In genomic region chr9:42503709-42504108, GRCm38 (mm10) we compare ENCODE assay signal across 26 mouse cellular contexts.
"Had no signal": no experiment of that assay in that cellular context is flagged by ENCODE, and none has a peak within 500 bp of the region (broad histone marks: within the 10 kb centered on the region; RNA-seq: fewer than 3 reads in every experiment).

No protein-coding gene starts in this region.

- H3K9ac ChIP-seq: limb, embryonic 13.5 days; liver, embryonic 12.5 days; liver, embryonic 15.5 days; lung, embryonic 15.5 days; neural tube, embryonic 12.5 days; neural tube, embryonic 15.5 days had no signal

- H3K27ac ChIP-seq: kidney, postnatal 0 days; layer of hippocampus, adult 2 months; limb, embryonic 10.5 days; limb, embryonic 13.5 days; liver, embryonic 12.5 days; liver, embryonic 15.5 days; lung, embryonic 15.5 days; midbrain, embryonic 10.5 days; neural tube, embryonic 12.5 days; neural tube, embryonic 15.5 days; stomach, postnatal 0 days had no signal

- ATAC-seq: liver, embryonic 12.5 days had no signal

- H3K4me1 ChIP-seq: liver, embryonic 12.5 days; liver, embryonic 15.5 days; megakaryocyte, embryonic 14.5 days; neural tube, embryonic 12.5 days; neural tube, embryonic 15.5 days had no signal

- H3K27me3 ChIP-seq: limb, embryonic 13.5 days; liver, embryonic 12.5 days; liver, embryonic 15.5 days; lung, embryonic 15.5 days; neural tube, embryonic 12.5 days; neural tube, embryonic 15.5 days had no signal

- H3K9me3 ChIP-seq: limb, embryonic 10.5 days; limb, embryonic 13.5 days; liver, embryonic 12.5 days; liver, embryonic 15.5 days; lung, embryonic 15.5 days; midbrain, embryonic 10.5 days; neural tube, embryonic 12.5 days; neural tube, embryonic 15.5 days had no signal

- H3K4me2 ChIP-seq: limb, embryonic 13.5 days; liver, embryonic 12.5 days; liver, embryonic 15.5 days; lung, embryonic 15.5 days; neural tube, embryonic 12.5 days; neural tube, embryonic 15.5 days had no signal

- H3K36me3 ChIP-seq: limb, embryonic 10.5 days; limb, embryonic 13.5 days; liver, embryonic 12.5 days; liver, embryonic 15.5 days; lung, embryonic 15.5 days; midbrain, embryonic 10.5 days; neural tube, embryonic 12.5 days; neural tube, embryonic 15.5 days had no signal

- DNase-seq: kidney, postnatal 25 days; layer of hippocampus, adult 9-11 months; layer of hippocampus, postnatal 36 days; liver; lung, adult 18-20 months; lung, postnatal 10 days; lung, postnatal 36 days; midbrain, embryonic 14.5 days; right cerebral cortex, adult 18-20 months; right cerebral cortex, postnatal 14 days; right cerebral cortex, postnatal 4 days; thymus, adult 2 months; thymus, postnatal 14 days; thymus, postnatal 4 days had no signal

- H3K4me3 ChIP-seq: layer of hippocampus, adult 2 months; limb, embryonic 10.5 days; limb, embryonic 13.5 days; liver, embryonic 12.5 days; liver, embryonic 15.5 days; lung, embryonic 15.5 days; megakaryocyte, embryonic 14.5 days; midbrain, embryonic 10.5 days; neural tube, embryonic 12.5 days; neural tube, embryonic 15.5 days had no signal
